Mouse (Mus musculus) megakaryocyte, embryonic 14.5 days (primary cell): ENCODE data around the gene Pum1.

Source experiments
- FLI1 ChIP-seq: IDR thresholded peaks from 2 replicates; pipeline ENCODE4 v1.6.1; 2012; ENCODE audit warnings: low read length, inconsistent platforms, mixed read lengths
- GATA1 ChIP-seq: IDR thresholded peaks from 3 replicates; pipeline ENCODE4 v1.6.1; 2012; ENCODE audit warnings: mixed read lengths, low read length, inconsistent platforms, borderline replicate concordance

- TF ChIP-seq GATA1 (no peak), FLI1 (no peak)
Measured at GRCm38 (mm10) chr4:130738527-130738926, 75.4 kb downstream of the Pum1 start.
